Mouse (Mus musculus) ovary, postnatal 14 days (tissue): ENCODE measurements around the gene Obp1a.

ENCODE experiments used
- DNase-seq: peaks from one replicate; pipeline ENCODE4 v3.0.0; 2022; ENCODE audit warnings: low spot score

Obp1a gene

DNA sequence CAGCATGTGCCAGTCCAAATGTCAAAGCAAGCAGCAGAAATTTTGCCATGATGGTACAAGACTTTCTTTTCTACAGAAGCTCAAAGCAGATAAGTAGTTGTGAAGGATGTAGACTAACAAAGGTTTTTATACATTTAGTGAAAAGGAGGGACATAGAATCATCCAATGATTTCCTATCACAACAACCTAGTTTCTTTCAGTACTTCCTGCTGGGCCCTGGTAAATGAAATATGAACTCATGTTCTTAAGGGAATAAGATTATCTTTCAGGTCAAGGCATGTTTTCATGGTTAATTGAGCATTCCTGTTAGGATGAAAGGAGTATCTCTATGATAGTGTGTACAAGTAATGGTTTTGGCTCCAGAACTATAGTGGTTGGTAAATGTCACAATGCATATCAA lies at the start of gene Obp1a:
TSS of gene Obp1a (minus strand) at position 101 of the 400 bp plus-strand sequence.
- DNase-seq = no peak

DNA sequence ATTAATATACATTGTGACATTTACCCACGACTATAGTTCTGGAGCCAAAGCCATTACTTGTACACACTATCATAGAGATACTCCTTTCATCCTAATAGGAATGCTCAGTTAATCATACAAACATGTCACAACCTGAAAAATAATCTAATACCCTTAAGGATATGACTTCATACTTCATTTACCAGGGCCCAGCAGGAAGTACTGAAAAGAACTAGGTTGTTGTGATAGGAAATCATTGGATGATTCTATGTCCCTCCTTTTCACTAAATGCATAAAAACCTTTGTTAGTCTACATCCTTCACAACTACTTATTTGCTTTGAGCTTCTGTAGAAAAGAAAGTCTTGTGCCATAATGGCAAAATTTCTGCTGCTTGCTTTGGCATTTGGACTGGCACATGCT lies 34.0 kb upstream of the Obp1a start, which contains the start of gene Gm5938:
TSS of gene Gm5938 (plus strand) at position 301 of the 400 bp plus-strand sequence.
- DNase-seq = no peak
